Mouse (Mus musculus): ENCODE measurements around the gene Asb2. TPM values are rescaled to one million over a fixed set of nuclear protein-coding genes. Genes with fewer than 3 reads are reported as not detected.

The Asb2 gene
- polyA plus RNA-seq, 1 experiment from 2014 or later, result 0.87 TPM

GRCm38 (mm10) chr12:103358951-103359801, 3.4 kb upstream of the Asb2 start:
- H3K9me3 ChIP-seq, result no peaks in the 10 kb centered on the region
- H3K4me1 ChIP-seq, result peaks cover 6% of the 10 kb centered on the region; the same call in 1 of the 2 replicates
- ATAC-seq (ENCODE audit: insufficient number of reproducible peaks, insufficient read depth, low FRiP score, low TSS enrichment, low read depth), result no peak
- no peak overlapping the region for H3K4me3 ChIP-seq
- no peak overlapping the region for H3K27ac ChIP-seq
- no peak overlapping the region for H3K9ac ChIP-seq
- H3K36me3 ChIP-seq, result no peaks in the 10 kb centered on the region
- no peaks in the 10 kb centered on the region for H3K27me3 ChIP-seq
- no peak overlapping the region for H3K4me2 ChIP-seq
- 50% methylated on average over 4 of the region's 4 CpGs for WGBS

- Histone ChIP-seq H3K4me3 (no peak overlapping the region), H3K4me1 (peaks cover 6% of the 10 kb centered on the region; the same call in 1 of the 2 replicates), H3K9ac (no peak overlapping the region), H3K9me3 (no peaks in the 10 kb centered on the region), H3K27me3 (no peaks in the 10 kb centered on the region), H3K36me3 (no peaks in the 10 kb centered on the region), H3K27ac (no peak overlapping the region), H3K4me2 (no peak overlapping the region)
- WGBS, result 84% methylated on average over 8 of the region's 8 CpGs
- ATAC-seq (ENCODE audit: insufficient number of reproducible peaks, insufficient read depth, low FRiP score, low TSS enrichment, low read depth), result no peak
Measured at GRCm38 (mm10) chr12:103358216-103358615, 2.4 kb upstream of the Asb2 start.

- whole genome bisulfite sequencing, result 98% methylated on average over 4 of the region's 4 CpGs
- no peak overlapping the region for H3K9ac ChIP-seq
- H3K36me3 ChIP-seq, result no peaks in the 10 kb centered on the region
- H3K27me3 ChIP-seq, result no peaks in the 10 kb centered on the region
- no peak overlapping the region for H3K27ac ChIP-seq
- no peaks in the 10 kb centered on the region for H3K9me3 ChIP-seq
- H3K4me1 ChIP-seq, result peaks cover 6% of the 10 kb centered on the region; the same call in 1 of the 2 replicates
- no peak for ATAC-seq (ENCODE audit: insufficient number of reproducible peaks, insufficient read depth, low FRiP score, low TSS enrichment, low read depth)
- H3K4me3 ChIP-seq, result no peak overlapping the region
- H3K4me2 ChIP-seq, result no peak overlapping the region
Measured at GRCm38 (mm10) chr12:103356415-103356748, 581 bp upstream of the Asb2 start.

- H3K4me3 ChIP-seq, result no peak overlapping the region
- no peak overlapping the region for H3K9ac ChIP-seq
- 13% methylated on average over 5 of the region's 5 CpGs for WGBS
- H3K36me3 ChIP-seq, result no peaks in the 10 kb centered on the region
- no peaks in the 10 kb centered on the region for H3K9me3 ChIP-seq
- H3K27me3 ChIP-seq, result no peaks in the 10 kb centered on the region
- no peak overlapping the region for H3K27ac ChIP-seq
- no peaks in the 10 kb centered on the region for H3K4me1 ChIP-seq
- no peak overlapping the region for H3K4me2 ChIP-seq
- ATAC-seq (ENCODE audit: insufficient number of reproducible peaks, insufficient read depth, low FRiP score, low TSS enrichment, low read depth), result no peak
Measured at GRCm38 (mm10) chr12:103353538-103353937, 2.3 kb downstream of the Asb2 start.

GRCm38 (mm10) chr12:103352735-103353134, 3.1 kb downstream of the Asb2 start:
- H3K27me3 ChIP-seq, result no peaks in the 10 kb centered on the region
- no peaks in the 10 kb centered on the region for H3K9me3 ChIP-seq

GRCm38 (mm10) chr12:103348506-103348905, 7.3 kb downstream of the Asb2 start:
- H3K4me1 ChIP-seq, result no peaks in the 10 kb centered on the region
- no peak overlapping the region for H3K4me2 ChIP-seq
- no peak overlapping the region for H3K9ac ChIP-seq
- H3K27me3 ChIP-seq, result no peaks in the 10 kb centered on the region
- no peaks in the 10 kb centered on the region for H3K36me3 ChIP-seq
- no peak overlapping the region for H3K4me3 ChIP-seq
- no peaks in the 10 kb centered on the region for H3K9me3 ChIP-seq
- ATAC-seq (ENCODE audit: insufficient number of reproducible peaks, insufficient read depth, low FRiP score, low TSS enrichment, low read depth), result no peak
- 6% methylated on average over 3 of the region's 3 CpGs for WGBS
- no peak overlapping the region for H3K27ac ChIP-seq

More at GRCm38 (mm10) chr12:103352735-103353134, 3.1 kb downstream of the Asb2 start:
- ATAC-seq (ENCODE audit: insufficient number of reproducible peaks, insufficient read depth, low FRiP score, low TSS enrichment, low read depth), result no peak
- no peak overlapping the region for H3K27ac ChIP-seq
- no peak overlapping the region for H3K4me2 ChIP-seq
- H3K4me3 ChIP-seq, result no peak overlapping the region
- 95% methylated on average over 6 of the region's 6 CpGs for WGBS
- H3K36me3 ChIP-seq, result no peaks in the 10 kb centered on the region
- H3K4me1 ChIP-seq, result no peaks in the 10 kb centered on the region
- no peak overlapping the region for H3K9ac ChIP-seq

- H3K9ac ChIP-seq, result no peak overlapping the region
- no peaks in the 10 kb centered on the region for H3K9me3 ChIP-seq
- ATAC-seq (ENCODE audit: insufficient number of reproducible peaks, insufficient read depth, low FRiP score, low TSS enrichment, low read depth), result no peak
- H3K4me3 ChIP-seq, result no peak overlapping the region
- H3K4me2 ChIP-seq, result no peak overlapping the region
- no peak overlapping the region for H3K27ac ChIP-seq
- no peaks in the 10 kb centered on the region for H3K27me3 ChIP-seq
- WGBS, result 49% methylated on average over 5 of the region's 5 CpGs
- no peaks in the 10 kb centered on the region for H3K4me1 ChIP-seq
- no peaks in the 10 kb centered on the region for H3K36me3 ChIP-seq
Measured at GRCm38 (mm10) chr12:103347406-103347805, 8.4 kb downstream of the Asb2 start.

GRCm38 (mm10) chr12:103346945-103347344, 8.9 kb downstream of the Asb2 start:
- ATAC-seq (ENCODE audit: insufficient number of reproducible peaks, insufficient read depth, low FRiP score, low TSS enrichment, low read depth), result no peak
- 84% methylated on average over 8 of the region's 8 CpGs for WGBS
- no peaks in the 10 kb centered on the region for H3K4me1 ChIP-seq
- no peaks in the 10 kb centered on the region for H3K9me3 ChIP-seq
- no peaks in the 10 kb centered on the region for H3K36me3 ChIP-seq
- no peak overlapping the region for H3K9ac ChIP-seq
- H3K27ac ChIP-seq, result no peak overlapping the region
- H3K27me3 ChIP-seq, result no peaks in the 10 kb centered on the region
- no peak overlapping the region for H3K4me3 ChIP-seq
- H3K4me2 ChIP-seq, result no peak overlapping the region

GRCm38 (mm10) chr12:103344934-103345333, 10.9 kb downstream of the Asb2 start:
- H3K36me3 ChIP-seq, result no peaks in the 10 kb centered on the region
- H3K27ac ChIP-seq, result no peak overlapping the region
- no peaks in the 10 kb centered on the region for H3K9me3 ChIP-seq
- H3K4me3 ChIP-seq, result no peak overlapping the region
- no peak overlapping the region for H3K4me2 ChIP-seq
- no peaks in the 10 kb centered on the region for H3K27me3 ChIP-seq
- no peak for ATAC-seq (ENCODE audit: insufficient number of reproducible peaks, insufficient read depth, low FRiP score, low TSS enrichment, low read depth)
- no peak overlapping the region for H3K9ac ChIP-seq
- WGBS, result 83% methylated on average over 7 of the region's 7 CpGs
- H3K4me1 ChIP-seq, result no peaks in the 10 kb centered on the region

GRCm38 (mm10) chr12:103343456-103343855, 12.3 kb downstream of the Asb2 start:
- no peaks in the 10 kb centered on the region for H3K4me1 ChIP-seq
- no peaks in the 10 kb centered on the region for H3K27me3 ChIP-seq
- H3K36me3 ChIP-seq, result no peaks in the 10 kb centered on the region
- no peak overlapping the region for H3K4me2 ChIP-seq
- H3K9ac ChIP-seq, result no peak overlapping the region
- no peak for ATAC-seq (ENCODE audit: insufficient number of reproducible peaks, insufficient read depth, low FRiP score, low TSS enrichment, low read depth)
- no peaks in the 10 kb centered on the region for H3K9me3 ChIP-seq
- H3K4me3 ChIP-seq, result no peak overlapping the region
- 71% methylated on average over 8 of the region's 8 CpGs for WGBS
- H3K27ac ChIP-seq, result no peak overlapping the region

GRCm38 (mm10) chr12:103341212-103341611, 14.6 kb downstream of the Asb2 start:
- no peak for ATAC-seq (ENCODE audit: insufficient number of reproducible peaks, insufficient read depth, low FRiP score, low TSS enrichment, low read depth)
- no peak overlapping the region for H3K27ac ChIP-seq
- no peak overlapping the region for H3K4me3 ChIP-seq
- 82% methylated on average over 5 of the region's 5 CpGs for WGBS
- H3K9ac ChIP-seq, result no peak overlapping the region
- H3K36me3 ChIP-seq, result no peaks in the 10 kb centered on the region
- no peak overlapping the region for H3K4me2 ChIP-seq
- no peaks in the 10 kb centered on the region for H3K4me1 ChIP-seq
- H3K9me3 ChIP-seq, result no peaks in the 10 kb centered on the region
- H3K27me3 ChIP-seq, result no peaks in the 10 kb centered on the region

GRCm38 (mm10) chr12:103338162-103338798, 17.5 kb downstream of the Asb2 start:
- no peak for ATAC-seq (ENCODE audit: insufficient number of reproducible peaks, insufficient read depth, low FRiP score, low TSS enrichment, low read depth)
- Histone ChIP-seq H3K9ac (no peak overlapping the region), H3K36me3 (no peaks in the 10 kb centered on the region), H3K27ac (no peak overlapping the region), H3K4me2 (no peak overlapping the region), H3K4me3 (no peak overlapping the region), H3K27me3 (no peaks in the 10 kb centered on the region), H3K9me3 (no peaks in the 10 kb centered on the region), H3K4me1 (no peaks in the 10 kb centered on the region)
- 78% methylated on average over 14 of the region's 14 CpGs for WGBS
